Mouse (Mus musculus): ENCODE results near the gene Mrm3. TPM values are rescaled to one million over a fixed set of nuclear protein-coding genes. Genes with fewer than 3 reads are reported as not detected.
"Not testable (repeated sequence)": the region's sequence is repeated elsewhere in the genome, so short reads cannot be mapped to it uniquely, and the experiment has no call there.

Gene Mrm3
- polyA plus RNA-seq, 1 experiment: 2.7 TPM

DNA sequence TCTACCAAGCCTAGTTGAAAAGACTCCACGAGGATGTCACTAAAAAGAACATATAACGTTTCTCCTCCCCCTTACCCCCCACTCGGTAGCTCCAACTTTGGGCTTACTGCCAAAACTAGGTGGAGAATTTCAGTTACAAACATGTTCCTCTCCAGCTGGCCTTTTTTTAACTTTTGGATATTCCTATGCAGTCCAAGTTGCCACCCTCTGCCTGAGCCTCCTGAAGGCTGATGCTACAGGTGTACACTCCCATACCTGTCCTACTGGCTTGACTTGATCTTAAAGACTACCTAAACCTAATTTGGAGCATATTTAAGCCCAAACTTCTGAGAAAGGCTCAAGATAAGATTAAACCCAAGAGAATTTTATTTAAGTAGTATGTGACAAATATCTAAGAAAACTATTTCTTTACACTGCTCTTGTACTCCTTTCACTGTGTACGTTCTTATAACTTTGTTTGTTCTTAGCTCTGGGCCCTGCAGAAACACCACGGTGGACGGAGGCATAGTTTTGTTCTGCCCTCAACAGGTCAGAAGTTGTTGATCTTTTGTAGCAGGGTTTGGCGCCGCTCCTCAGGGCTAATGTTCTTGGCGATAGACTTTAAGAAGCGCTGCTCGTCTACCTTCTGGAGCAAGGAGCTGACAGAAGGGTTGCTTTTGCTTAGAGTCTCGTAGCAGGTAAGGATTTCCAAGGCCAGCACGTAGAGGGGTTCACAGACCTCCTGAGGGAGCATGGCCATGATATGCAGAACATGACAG lies 33.1 kb upstream of the Mrm3 start:
- Histone ChIP-seq H3K4me1 (ENCODE audit: control insufficient read depth, insufficient read depth, insufficient read length) (no peaks in the 10 kb centered on the region), H3K4me3 (ENCODE audit: extremely low read depth, insufficient read depth, insufficient read length) (no peak overlapping the region), H3K36me3 (ENCODE audit: control insufficient read depth, insufficient read depth, low read length) (peaks cover 13% of the 10 kb centered on the region), H3K27me3 (ENCODE audit: control insufficient read depth, insufficient read depth, low read length) (no peaks in the 10 kb centered on the region), H3K27ac (ENCODE audit: insufficient read depth, low read length) (no peak overlapping the region)
- no peak for DNase-seq (ENCODE audit: low read depth in 1 of 2, low spot score in 2 of 2)
- WGBS: 84% methylated on average over 13 of the region's 13 CpGs
- no peak for TF ChIP-seq CTCF (IDR thresholded peaks at IDR 0.05; ENCODE audit: extremely low read depth, insufficient read depth, insufficient read length, insufficient replicate concordance)
- no peak for TF ChIP-seq POLR2A (IDR thresholded peaks at IDR 0.05; ENCODE audit: low read depth, low read length)

DNA sequence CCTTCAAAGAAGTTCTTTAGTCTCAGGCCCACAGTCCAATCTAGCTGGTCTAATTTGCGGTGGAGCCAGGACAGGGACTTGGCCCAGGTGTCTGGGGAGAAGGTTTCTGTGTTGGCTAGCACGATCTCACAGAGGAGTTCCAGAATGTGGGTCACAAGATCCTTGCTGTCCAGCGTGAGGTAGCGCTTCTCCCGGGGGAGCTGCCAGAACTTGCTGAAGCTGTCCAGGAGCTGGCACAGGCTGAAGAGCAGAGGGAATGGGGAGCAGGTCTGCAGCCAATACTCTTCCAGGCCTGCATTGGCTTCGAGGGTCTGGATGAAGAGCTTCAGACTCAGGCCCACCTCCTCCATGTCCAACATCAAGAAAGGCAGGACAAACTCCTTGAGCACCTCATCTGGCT lies 31.9 kb upstream of the Mrm3 start:
- not testable (repeated sequence) for H3K4me3 ChIP-seq (ENCODE audit: extremely low read depth, insufficient read depth, insufficient read length); DNase-seq (ENCODE audit: low read depth in 1 of 2, low spot score in 2 of 2); H3K27ac ChIP-seq (ENCODE audit: insufficient read depth, low read length); H3K27me3 ChIP-seq (ENCODE audit: control insufficient read depth, insufficient read depth, low read length); H3K4me1 ChIP-seq (ENCODE audit: control insufficient read depth, insufficient read depth, insufficient read length)
- WGBS: 88% methylated on average over 5 of the region's 6 CpGs
- H3K36me3 ChIP-seq (ENCODE audit: control insufficient read depth, insufficient read depth, low read length): peaks cover 13% of the 10 kb centered on the region

DNA sequence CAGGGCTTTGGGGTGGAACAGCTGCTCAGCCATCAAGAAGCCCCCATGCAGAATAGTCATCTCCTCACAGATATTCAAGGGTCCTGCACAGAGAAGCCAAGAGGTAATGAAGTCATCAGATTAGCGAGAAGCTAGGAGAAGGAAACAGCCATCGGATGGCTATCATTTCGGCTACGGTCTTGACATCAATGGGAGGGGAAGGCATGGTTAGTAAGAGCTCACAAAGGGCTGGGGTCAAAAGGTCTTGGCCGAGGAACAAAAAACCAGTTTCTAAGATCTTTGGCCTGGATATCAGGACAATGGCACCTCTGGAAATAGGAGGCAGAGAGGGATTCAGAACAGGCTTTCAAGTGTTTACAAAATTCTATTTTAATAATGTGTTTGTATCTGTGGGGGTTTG lies 29.7 kb upstream of the Mrm3 start:
- no peak overlapping the region for H3K4me3 ChIP-seq (ENCODE audit: extremely low read depth, insufficient read depth, insufficient read length)
- H3K27ac ChIP-seq (ENCODE audit: insufficient read depth, low read length): no peak overlapping the region
- WGBS: 96% methylated on average over 5 of the region's 5 CpGs
- H3K27me3 ChIP-seq (ENCODE audit: control insufficient read depth, insufficient read depth, low read length): no peaks in the 10 kb centered on the region
- TF ChIP-seq POLR2A (IDR thresholded peaks at IDR 0.05; ENCODE audit: low read depth, low read length) (no peak), CTCF (IDR thresholded peaks at IDR 0.05; ENCODE audit: extremely low read depth, insufficient read depth, insufficient read length, insufficient replicate concordance) (no peak)
- H3K36me3 ChIP-seq (ENCODE audit: control insufficient read depth, insufficient read depth, low read length): peaks cover 13% of the 10 kb centered on the region
- no peak for DNase-seq (ENCODE audit: low read depth in 1 of 2, low spot score in 2 of 2)
- H3K4me1 ChIP-seq (ENCODE audit: control insufficient read depth, insufficient read depth, insufficient read length): peaks cover 8% of the 10 kb centered on the region; the same call in 1 of the 2 replicates

DNA sequence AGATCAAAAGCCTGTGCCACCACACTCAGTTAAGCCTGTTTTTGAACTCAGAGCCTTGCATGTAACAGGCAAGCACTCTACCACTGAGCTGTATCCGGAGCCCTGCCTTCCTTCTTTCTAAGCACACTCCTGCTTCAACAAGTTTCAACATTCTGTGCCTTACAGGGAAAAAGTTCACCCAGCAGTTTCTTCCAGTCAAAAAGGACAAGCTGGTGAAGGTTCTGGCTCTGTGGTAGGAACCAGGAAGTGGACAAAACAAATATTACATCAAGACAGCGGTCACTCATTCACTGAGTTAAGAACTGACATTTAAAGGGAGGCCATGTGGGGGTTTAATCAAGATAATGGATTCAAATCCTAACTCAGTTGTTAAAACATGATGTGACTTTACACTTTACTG lies 28.5 kb upstream of the Mrm3 start:
- peaks cover 11% of the 10 kb centered on the region for H3K36me3 ChIP-seq (ENCODE audit: control insufficient read depth, insufficient read depth, low read length)
- no peak for DNase-seq (ENCODE audit: low read depth in 1 of 2, low spot score in 2 of 2)
- peaks cover 8% of the 10 kb centered on the region; the same call in 1 of the 2 replicates for H3K4me1 ChIP-seq (ENCODE audit: control insufficient read depth, insufficient read depth, insufficient read length)
- H3K4me3 ChIP-seq (ENCODE audit: extremely low read depth, insufficient read depth, insufficient read length): no peak overlapping the region
- no peak overlapping the region for H3K27ac ChIP-seq (ENCODE audit: insufficient read depth, low read length)
- TF ChIP-seq POLR2A (IDR thresholded peaks at IDR 0.05; ENCODE audit: low read depth, low read length) (no peak), CTCF (IDR thresholded peaks at IDR 0.05; ENCODE audit: extremely low read depth, insufficient read depth, insufficient read length, insufficient replicate concordance) (no peak)
- 89% methylated on average over 2 of the region's 2 CpGs for WGBS
- no peaks in the 10 kb centered on the region for H3K27me3 ChIP-seq (ENCODE audit: control insufficient read depth, insufficient read depth, low read length)

DNA sequence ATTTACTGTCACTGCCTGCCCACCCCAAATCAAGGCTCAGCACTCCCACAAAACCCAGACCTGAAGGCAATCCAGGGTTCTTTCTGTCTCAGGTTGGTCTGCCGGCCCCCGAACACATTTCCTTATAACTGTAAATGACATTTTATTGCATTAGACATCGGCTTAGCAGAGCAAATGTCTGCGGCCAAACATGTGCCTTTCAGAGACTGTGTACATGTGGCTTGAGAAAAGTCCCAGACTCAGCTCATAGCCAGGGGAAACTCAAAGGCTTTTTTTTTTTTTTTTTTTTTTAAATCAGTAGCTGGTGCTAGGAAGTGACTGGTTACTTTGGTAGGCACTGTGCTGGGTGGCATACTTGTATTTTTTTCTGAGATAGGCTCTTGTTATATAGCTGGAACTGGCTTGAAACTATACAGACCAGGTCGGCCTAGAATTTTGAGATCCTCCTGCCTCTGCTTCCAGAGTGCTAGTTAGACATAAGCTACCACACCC lies 27.4 kb upstream of the Mrm3 start:
- Histone ChIP-seq H3K4me3 (ENCODE audit: extremely low read depth, insufficient read depth, insufficient read length) (no peak overlapping the region), H3K36me3 (ENCODE audit: control insufficient read depth, insufficient read depth, low read length) (peaks cover 11% of the 10 kb centered on the region), H3K4me1 (ENCODE audit: control insufficient read depth, insufficient read depth, insufficient read length) (peaks cover 8% of the 10 kb centered on the region; the same call in 1 of the 2 replicates), H3K27me3 (ENCODE audit: control insufficient read depth, insufficient read depth, low read length) (no peaks in the 10 kb centered on the region), H3K27ac (ENCODE audit: insufficient read depth, low read length) (no peak overlapping the region)
- WGBS: 90% methylated on average over 5 of the region's 5 CpGs
- TF ChIP-seq CTCF (IDR thresholded peaks at IDR 0.05; ENCODE audit: extremely low read depth, insufficient read depth, insufficient read length, insufficient replicate concordance) (no peak), POLR2A (IDR thresholded peaks at IDR 0.05; ENCODE audit: low read depth, low read length) (no peak)
- DNase-seq (ENCODE audit: low read depth in 1 of 2, low spot score in 2 of 2): no peak

DNA sequence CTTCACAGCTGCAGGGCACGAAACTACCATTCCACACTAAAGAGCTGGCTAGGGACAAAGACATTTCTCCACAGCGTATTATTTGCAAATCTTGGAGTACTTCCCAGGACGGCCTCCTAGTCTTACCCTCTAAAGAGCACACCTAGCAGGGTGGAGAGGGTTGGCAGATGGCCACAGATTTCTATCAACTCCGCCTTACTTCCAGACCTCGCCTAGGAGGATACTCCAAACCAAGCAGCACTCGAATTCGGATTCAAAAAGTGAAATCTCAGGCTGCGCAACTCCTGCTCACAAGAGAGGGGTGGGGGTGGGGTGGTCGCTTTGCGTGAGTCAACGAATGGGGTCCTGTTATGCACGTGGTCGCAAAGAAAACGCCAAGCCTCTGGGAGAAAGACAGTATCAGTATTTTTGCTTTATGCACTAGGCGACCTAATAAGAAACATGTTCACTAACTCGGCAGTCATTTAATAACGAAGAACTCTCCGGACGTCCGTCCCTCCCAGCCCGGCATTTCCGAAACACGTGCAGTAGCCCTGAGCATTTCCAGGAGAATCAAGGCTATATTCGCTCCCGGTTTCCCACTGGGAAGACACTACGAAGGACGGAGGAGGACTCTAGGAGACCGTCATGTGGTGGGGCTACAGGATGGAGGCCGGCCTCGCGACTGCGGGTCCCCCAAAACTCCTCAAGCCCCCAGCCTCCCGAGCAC lies 26.7 kb upstream of the Mrm3 start:
- no peak for TF ChIP-seq CTCF (IDR thresholded peaks at IDR 0.05; ENCODE audit: extremely low read depth, insufficient read depth, insufficient read length, insufficient replicate concordance)
- TF ChIP-seq POLR2A (IDR thresholded peaks at IDR 0.05; ENCODE audit: low read depth, low read length): no peak
- WGBS: 3% methylated on average over 33 of the region's 33 CpGs
- peak overlapping the region; percentile 80 for H3K4me3 ChIP-seq (ENCODE audit: extremely low read depth, insufficient read depth, insufficient read length)

More for the DNA sequence above, 26.7 kb upstream of the Mrm3 start:
- DNase-seq (ENCODE audit: low read depth in 1 of 2, low spot score in 2 of 2): no peak
- H3K27me3 ChIP-seq (ENCODE audit: control insufficient read depth, insufficient read depth, low read length): no peaks in the 10 kb centered on the region
- H3K27ac ChIP-seq (ENCODE audit: insufficient read depth, low read length): peak overlapping the region; percentile 65; the same call in 1 of the 2 replicates
- H3K4me1 ChIP-seq (ENCODE audit: control insufficient read depth, insufficient read depth, insufficient read length): peaks cover 8% of the 10 kb centered on the region; the same call in 1 of the 2 replicates
- H3K36me3 ChIP-seq (ENCODE audit: control insufficient read depth, insufficient read depth, low read length): peaks cover 11% of the 10 kb centered on the region

Data from spleen, adult 2 months (tissue).